ENCODE assay signal across 18 mouse cellular contexts in genomic region chr10:62181701-62182100, GRCm38 (mm10). TPM values are rescaled to one million over a fixed set of nuclear protein-coding genes. Genes with fewer than 3 reads are reported as not detected.
DNase-seq lines count a peak whose midpoint lies in the region; ATAC-seq and TF ChIP-seq lines count a peak whose summit lies in the region.
"Had no signal": no experiment of that assay in that cellular context is flagged by ENCODE, and none has a peak within 500 bp of the region (broad histone marks: within the 10 kb centered on the region; RNA-seq: fewer than 3 reads in every experiment).

No protein-coding gene starts in this region.

- peaks cover 6% of the 10 kb centered on the region for H3K4me1 ChIP-seq in hindbrain, embryonic 10.5 days (replicated peaks)
- H3K4me1 ChIP-seq in hindbrain, embryonic 11.5 days (replicated peaks; ENCODE audit: control insufficient read depth, insufficient read depth, low read length), result no peaks in the 10 kb centered on the region
- H3K4me1 ChIP-seq in midbrain, postnatal 0 days (ENCODE audit: insufficient read depth, low read length), result no peaks in the 10 kb centered on the region
- H3K4me1 ChIP-seq in midbrain, embryonic 14.5 days (ENCODE audit: control insufficient read depth, insufficient read depth, low read length), result no peaks in the 10 kb centered on the region
- H3K4me1 ChIP-seq: hindbrain, embryonic 13.5 days; midbrain, embryonic 15.5 days; neural tube, embryonic 13.5 days had no signal

- no peak for ATAC-seq in hindbrain, embryonic 11.5 days (ENCODE audit: low FRiP score)
- no peak for ATAC-seq in midbrain, postnatal 0 days (ENCODE audit: low FRiP score)
- no peak for ATAC-seq in midbrain, embryonic 14.5 days (ENCODE audit: low FRiP score, low TSS enrichment)
- no peak for ATAC-seq in erythroid progenitor cell, adult 5-6 weeks (replicated peaks; ENCODE audit: low FRiP score, poor library complexity, severe bottlenecking)
- ATAC-seq: midbrain, embryonic 15.5 days had no signal

- peak overlapping the region; percentile 51; the same call in 1 of the 2 replicates for H3K27ac ChIP-seq in hindbrain, embryonic 10.5 days
- no peak overlapping the region for H3K27ac ChIP-seq in hindbrain, embryonic 11.5 days (ENCODE audit: low read depth, low read length)
- H3K27ac ChIP-seq in midbrain, postnatal 0 days (ENCODE audit: low read depth, low read length), result no peak overlapping the region
- no peak overlapping the region for H3K27ac ChIP-seq in midbrain, embryonic 14.5 days (replicated peaks; ENCODE audit: low read depth, low read length)
- H3K27ac ChIP-seq: hindbrain, embryonic 13.5 days; midbrain, embryonic 15.5 days; neural tube, embryonic 13.5 days had no signal

- H3K9ac ChIP-seq in hindbrain, embryonic 11.5 days (ENCODE audit: low read depth, low read length), result no peak overlapping the region
- H3K9ac ChIP-seq in midbrain, postnatal 0 days (replicated peaks; ENCODE audit: low read length, poor library complexity, severe bottlenecking), result no peak overlapping the region
- H3K9ac ChIP-seq in midbrain, embryonic 14.5 days (replicated peaks; ENCODE audit: low read length), result no peak overlapping the region
- H3K9ac ChIP-seq: hindbrain, embryonic 13.5 days; midbrain, embryonic 15.5 days; neural tube, embryonic 13.5 days had no signal

- H3K4me2 ChIP-seq in hindbrain, embryonic 11.5 days (replicated peaks; ENCODE audit: low read depth, low read length), result no peak overlapping the region
- H3K4me2 ChIP-seq in midbrain, postnatal 0 days (ENCODE audit: low read depth, low read length, poor library complexity, severe bottlenecking), result no peak overlapping the region
- H3K4me2 ChIP-seq in midbrain, embryonic 14.5 days (ENCODE audit: low read length), result no peak overlapping the region
- H3K4me2 ChIP-seq: hindbrain, embryonic 13.5 days; midbrain, embryonic 15.5 days; neural tube, embryonic 13.5 days had no signal

- DNase-seq in hindbrain, embryonic 10.5 days (ENCODE audit: low spot score), result no peak
- DNase-seq in hindbrain, embryonic 11.5 days (ENCODE audit: low spot score), result no peak
- DNase-seq in midbrain, postnatal 0 days (ENCODE audit: low spot score), result no peak
- no peak for DNase-seq in midbrain, embryonic 14.5 days
- DNase-seq in cerebellum, adult 9-11 months, result peak; percentile 86
- no peak for DNase-seq in heart, postnatal 14 days
- DNase-seq in urinary bladder, postnatal 14 days (ENCODE audit: low spot score), result no peak
- DNase-seq: gastrocnemius, postnatal 25 days; liver; lung, postnatal 10 days; thymus, postnatal 4 days had no signal

- H3K4me3 ChIP-seq in hindbrain, embryonic 10.5 days, result no peak overlapping the region
- no peak overlapping the region for H3K4me3 ChIP-seq in hindbrain, embryonic 11.5 days (ENCODE audit: low read depth, low read length)
- H3K4me3 ChIP-seq in midbrain, postnatal 0 days (ENCODE audit: low read depth, low read length), result no peak overlapping the region
- H3K4me3 ChIP-seq in midbrain, embryonic 14.5 days (replicated peaks; ENCODE audit: low read depth, low read length), result no peak overlapping the region
- H3K4me3 ChIP-seq: hindbrain, embryonic 13.5 days; midbrain, embryonic 15.5 days; neural tube, embryonic 13.5 days had no signal

- peaks cover 60% of the 10 kb centered on the region for H3K27me3 ChIP-seq in hindbrain, embryonic 10.5 days (ENCODE audit: insufficient read depth, poor library complexity, severe bottlenecking)
- peaks cover 2% of the 10 kb centered on the region; the same call in 1 of the 2 replicates for H3K27me3 ChIP-seq in hindbrain, embryonic 11.5 days (ENCODE audit: control insufficient read depth, insufficient read depth, low read length)
- peaks cover 3% of the 10 kb centered on the region for H3K27me3 ChIP-seq in midbrain, postnatal 0 days (ENCODE audit: insufficient read depth, low read length)
- H3K27me3 ChIP-seq in midbrain, embryonic 14.5 days (ENCODE audit: control insufficient read depth, insufficient read depth, low read length), result peaks cover 12% of the 10 kb centered on the region; the same call in 1 of the 2 replicates

- no peaks in the 10 kb centered on the region for H3K36me3 ChIP-seq in hindbrain, embryonic 10.5 days
- no peaks in the 10 kb centered on the region for H3K36me3 ChIP-seq in hindbrain, embryonic 11.5 days (ENCODE audit: control insufficient read depth, insufficient read depth, low read length)
- H3K36me3 ChIP-seq in midbrain, postnatal 0 days (ENCODE audit: insufficient read depth, low read length), result no peaks in the 10 kb centered on the region
- no peaks in the 10 kb centered on the region for H3K36me3 ChIP-seq in midbrain, embryonic 14.5 days (ENCODE audit: control insufficient read depth, insufficient read depth, low read length)
- H3K36me3 ChIP-seq: hindbrain, embryonic 13.5 days; midbrain, embryonic 15.5 days; neural tube, embryonic 13.5 days had no signal

- TF ChIP-seq CTCF in midbrain, postnatal 0 days (IDR thresholded peaks at IDR 0.05), result 0 out of 2 replicates have a peak, but pooled peaks have one; percentile 21

- WGBS in hindbrain, embryonic 10.5 days, result 42% methylated on average over 3 of the region's 3 CpGs
- 51% methylated on average over 3 of the region's 3 CpGs for WGBS in hindbrain, embryonic 11.5 days
- WGBS in midbrain, postnatal 0 days, result 46% methylated on average over 3 of the region's 3 CpGs
- WGBS in midbrain, embryonic 14.5 days, result 49% methylated on average over 3 of the region's 3 CpGs

- H3K9me3 ChIP-seq in hindbrain, embryonic 10.5 days, result peaks cover 7% of the 10 kb centered on the region; the same call in 1 of the 2 replicates
- no peaks in the 10 kb centered on the region for H3K9me3 ChIP-seq in hindbrain, embryonic 11.5 days (ENCODE audit: control insufficient read depth, low read length)
- no peaks in the 10 kb centered on the region for H3K9me3 ChIP-seq in midbrain, postnatal 0 days (ENCODE audit: low read length)
- H3K9me3 ChIP-seq in midbrain, embryonic 14.5 days (ENCODE audit: control insufficient read depth, low read length), result 0 out of 2 replicates have a peak, but pooled peaks cover 4% of the 10 kb centered on the region
- H3K9me3 ChIP-seq: midbrain, embryonic 15.5 days had no signal

- intact Hi-C loops in heart, postnatal 14 days (cut with DNase I), result loop anchor here (2.0 to 10.0 kb wide), 5 partner anchors 129 to 339 kb away; partner anchors contain the start of gene Hk1

RNA-seq across cellular contexts. Expression of gene Fam241b, which starts 38.0 kb away (rescaled TPM):
- 22.7 and 23.0 TPM in 2 replicates for polyA plus RNA-seq in hindbrain, embryonic 10.5 days (2016; fragmentation: Nextera tagmentation; extraction: Ambion mirVana)
- 6.7 and 7.2 TPM in 2 replicates for polyA plus RNA-seq in hindbrain, embryonic 11.5 days (2014; fragmentation: Nextera tagmentation; extraction: Ambion mirVana)
- total RNA-seq in midbrain, postnatal 0 days (2014; rRNA removed), result 101 and 114 TPM in 2 replicates
- 208 and 217 TPM in 2 replicates for polyA plus RNA-seq in midbrain, postnatal 0 days (2015; fragmentation: Nextera tagmentation; extraction: Ambion mirVana)
- 48.3 and 107 TPM in 2 replicates for polyA plus RNA-seq in midbrain, embryonic 14.5 days (2014; fragmentation: Nextera tagmentation; extraction: Ambion mirVana)
- 1 to 10 TPM in 1 of 2 experiments, under 1 TPM in 1; 0.93 to 1.1 TPM for total RNA-seq in heart, postnatal 14 days (2021)
- not detected in 2 replicates for total RNA-seq in erythroid progenitor cell, adult 5-6 weeks (2015; ENCODE audit: low replicate concordance)
- total RNA-seq in erythroid progenitor cell, adult 5-6 weeks (2017; ENCODE audit: low replicate concordance), result not detected in 2 replicates

RNA-seq across cellular contexts. Expression of gene Neurog3, which starts 48.8 kb away (rescaled TPM):
- 2.1 and 3.5 TPM in 2 replicates for polyA plus RNA-seq in hindbrain, embryonic 10.5 days (2016; fragmentation: Nextera tagmentation; extraction: Ambion mirVana)
- polyA plus RNA-seq in hindbrain, embryonic 11.5 days (2014; fragmentation: Nextera tagmentation; extraction: Ambion mirVana), result 2.1 and 2.5 TPM in 2 replicates
- not detected in 2 replicates for total RNA-seq in midbrain, postnatal 0 days (2014; rRNA removed)
- not detected in 2 replicates for polyA plus RNA-seq in midbrain, postnatal 0 days (2015; fragmentation: Nextera tagmentation; extraction: Ambion mirVana)
- polyA plus RNA-seq in midbrain, embryonic 14.5 days (2014; fragmentation: Nextera tagmentation; extraction: Ambion mirVana), result not detected in 2 replicates
- total RNA-seq in heart, postnatal 14 days (2021), result not detected
- total RNA-seq in erythroid progenitor cell, adult 5-6 weeks (2015; ENCODE audit: low replicate concordance), result not detected in 2 replicates
- not detected in 2 replicates for total RNA-seq in erythroid progenitor cell, adult 5-6 weeks (2017; ENCODE audit: low replicate concordance)
- total RNA-seq: gastrocnemius, postnatal 25 days; layer of hippocampus, adult 8-10 months; left cerebral cortex, postnatal 10 days had no signal
- polyA plus RNA-seq: heart, embryonic 14.5 days had no signal

RNA-seq across cellular contexts. Expression of gene Tspan15, which starts 49.4 kb away (rescaled TPM):
- polyA plus RNA-seq in hindbrain, embryonic 10.5 days (2016; fragmentation: Nextera tagmentation; extraction: Ambion mirVana), result 18.6 and 18.8 TPM in 2 replicates
- 9.2 and 11.0 TPM in 2 replicates for polyA plus RNA-seq in hindbrain, embryonic 11.5 days (2014; fragmentation: Nextera tagmentation; extraction: Ambion mirVana)
- 13.8 and 20.2 TPM in 2 replicates for total RNA-seq in midbrain, postnatal 0 days (2014; rRNA removed)
- polyA plus RNA-seq in midbrain, postnatal 0 days (2015; fragmentation: Nextera tagmentation; extraction: Ambion mirVana), result 17.0 and 19.0 TPM in 2 replicates
- polyA plus RNA-seq in midbrain, embryonic 14.5 days (2014; fragmentation: Nextera tagmentation; extraction: Ambion mirVana), result 12.7 and 13.4 TPM in 2 replicates
- 10 to 100 TPM; 10.6 to 11.5 TPM for total RNA-seq in heart, postnatal 14 days (2021)
- 0.36 and 5.4 TPM in 2 replicates for total RNA-seq in erythroid progenitor cell, adult 5-6 weeks (2015; ENCODE audit: low replicate concordance)
- 0.77 and 9.4 TPM in 2 replicates for total RNA-seq in erythroid progenitor cell, adult 5-6 weeks (2017; ENCODE audit: low replicate concordance)
